Mouse (Mus musculus) CD4-positive, CD25-positive, alpha-beta regulatory T cell, adult 4 months (primary cell): ENCODE measurements around the gene Actl7b. TPM values are rescaled to one million over a fixed set of nuclear protein-coding genes. Genes with fewer than 3 reads are reported as not detected.

Experiments
- ATAC-seq: one replicate; pipeline ENCODE4 v1.8.0; 2017
- polyA plus RNA-seq, 2 experiments: library from polyadenylated mRNA; unstranded; fragments of 100-300 nt; shearing (Covaris generic); gene quantifications; one replicate each; pipeline ENCODE4 v1.2.1; 2017

Gene Actl7b
- not detected for polyA plus RNA-seq

- ATAC-seq, result no peak
Measured at GRCm38 (mm10) chr4:56741041-56741493, at the start of gene Actl7b. TSS of gene Actl7b (minus strand) at chr4:56741443.

- no peak for ATAC-seq
Measured at GRCm38 (mm10) chr4:56771065-56771464, 29.8 kb upstream of the Actl7b start.

- no peak for ATAC-seq
Measured at GRCm38 (mm10) chr4:56768913-56769312, 27.7 kb upstream of the Actl7b start.

- no peak for ATAC-seq
Measured at GRCm38 (mm10) chr4:56767861-56768284, 26.6 kb upstream of the Actl7b start.

- ATAC-seq, result no peak
Measured at GRCm38 (mm10) chr4:56757693-56758092, 16.4 kb upstream of the Actl7b start.

- ATAC-seq, result no peak
Measured at GRCm38 (mm10) chr4:56756966-56757600, 15.8 kb upstream of the Actl7b start.

- ATAC-seq, result no peak
Measured at GRCm38 (mm10) chr4:56756021-56756420, 14.8 kb upstream of the Actl7b start.

GRCm38 (mm10) chr4:56747456-56747855 lies 6.2 kb upstream of the Actl7b start:
- no peak for ATAC-seq

- no peak for ATAC-seq
Measured at GRCm38 (mm10) chr4:56746345-56746744, 5.1 kb upstream of the Actl7b start.

GRCm38 (mm10) chr4:56743363-56744195 lies 2.3 kb upstream of the Actl7b start, which contains the start of gene Actl7a:
TSS of gene Actl7a (plus strand) at chr4:56743413.
- no peak for ATAC-seq

- no peak for ATAC-seq
Measured at GRCm38 (mm10) chr4:56742698-56743097, 1.5 kb upstream of the Actl7b start.

GRCm38 (mm10) chr4:56740611-56741010 lies 632 bp downstream of the Actl7b start:
- no peak for ATAC-seq

GRCm38 (mm10) chr4:56740020-56740485 lies 1.2 kb downstream of the Actl7b start, which contains the start of gene Gm26657:
TSS of gene Gm26657 (plus strand) at chr4:56740070.
- ATAC-seq, result no peak

- no peak for ATAC-seq
Measured at GRCm38 (mm10) chr4:56725839-56726238, 15.4 kb downstream of the Actl7b start.

GRCm38 (mm10) chr4:56723237-56723636 lies 18.0 kb downstream of the Actl7b start:
- ATAC-seq, result no peak

GRCm38 (mm10) chr4:56722346-56722745 lies 18.9 kb downstream of the Actl7b start:
- ATAC-seq, result no peak

GRCm38 (mm10) chr4:56721469-56721868 lies 19.8 kb downstream of the Actl7b start:
- no peak for ATAC-seq

- ATAC-seq, result no peak
Measured at GRCm38 (mm10) chr4:56720403-56720802, 20.8 kb downstream of the Actl7b start.

GRCm38 (mm10) chr4:56719456-56719855 lies 21.8 kb downstream of the Actl7b start:
- ATAC-seq, result no peak

- no peak for ATAC-seq
Measured at GRCm38 (mm10) chr4:56718573-56719442, 22.4 kb downstream of the Actl7b start.

GRCm38 (mm10) chr4:56717932-56718331 lies 23.3 kb downstream of the Actl7b start:
- no peak for ATAC-seq

GRCm38 (mm10) chr4:56716801-56717200 lies 24.4 kb downstream of the Actl7b start:
- ATAC-seq, result no peak

GRCm38 (mm10) chr4:56713155-56713554 lies 28.1 kb downstream of the Actl7b start:
- ATAC-seq, result no peak
